Mouse (Mus musculus): ENCODE measurements around the gene Klk8. TPM values are rescaled to one million over a fixed set of nuclear protein-coding genes. Genes with fewer than 3 reads are reported as not detected.

Gene Klk8
- polyA plus RNA-seq, 1 experiment from 2014 or later: 5.0 TPM

- no peak; the same call in 1 of the 2 replicates for ATAC-seq (ENCODE audit: low FRiP score, low read depth)
- Histone ChIP-seq H3K27me3 (replicated peaks) (peaks cover 31% of the 10 kb centered on the region), H3K4me1 (peaks cover 3% of the 10 kb centered on the region), H3K4me2 (replicated peaks) (peak overlapping the region; percentile 77), H3K36me3 (no peaks in the 10 kb centered on the region), H3K4me3 (no peak overlapping the region), H3K9me3 (no peaks in the 10 kb centered on the region), H3K9ac (no peak overlapping the region), H3K27ac (no peak overlapping the region)
- WGBS: 39% methylated on average over 13 of the region's 13 CpGs
Measured at GRCm38 (mm10) chr7:43797844-43798462, 576 bp downstream of the Klk8 start.

GRCm38 (mm10) chr7:43799876-43800275 is 2.5 kb downstream of the Klk8 start:
- ATAC-seq (ENCODE audit: low FRiP score, low read depth): no peak
- WGBS: 82% methylated on average over 7 of the region's 7 CpGs

GRCm38 (mm10) chr7:43810994-43811393 is 13.6 kb downstream of the Klk8 start, which contains the start of gene Klk7:
Klk7 (plus strand) TSS chr7:43811294.
- Histone ChIP-seq H3K4me3 (no peak within 1 kb of the TSS), H3K4me1 (no peaks in the 10 kb centered on the region), H3K27me3 (replicated peaks) (no peaks in the 10 kb centered on the region), H3K9me3 (no peaks in the 10 kb centered on the region), H3K27ac (no peak within 1 kb of the TSS), H3K36me3 (no peaks in the 10 kb centered on the region), H3K4me2 (replicated peaks) (no peak within 1 kb of the TSS), H3K9ac (no peak within 1 kb of the TSS)
- 61% methylated on average over 5 of the region's 5 CpGs for WGBS
- no peak for ATAC-seq (ENCODE audit: low FRiP score, low read depth)

More at GRCm38 (mm10) chr7:43799876-43800275, 2.5 kb downstream of the Klk8 start:
- H3K4me1 ChIP-seq: peaks cover 3% of the 10 kb centered on the region
- no peaks in the 10 kb centered on the region for H3K36me3 ChIP-seq
- no peak overlapping the region for H3K4me2 ChIP-seq (replicated peaks)
- no peak overlapping the region for H3K9ac ChIP-seq
- H3K27ac ChIP-seq: no peak overlapping the region
- peaks cover 31% of the 10 kb centered on the region for H3K27me3 ChIP-seq (replicated peaks)
- H3K9me3 ChIP-seq: no peaks in the 10 kb centered on the region
- H3K4me3 ChIP-seq: no peak overlapping the region

- Histone ChIP-seq H3K4me2 (replicated peaks) (no peak overlapping the region), H3K36me3 (no peaks in the 10 kb centered on the region), H3K9ac (no peak overlapping the region), H3K9me3 (no peaks in the 10 kb centered on the region), H3K27ac (no peak overlapping the region), H3K4me1 (no peaks in the 10 kb centered on the region), H3K27me3 (replicated peaks) (no peaks in the 10 kb centered on the region), H3K4me3 (no peak overlapping the region)
- no peak for ATAC-seq (ENCODE audit: low FRiP score, low read depth)
- whole genome bisulfite sequencing: 83% methylated on average over 7 of the region's 7 CpGs
Measured at GRCm38 (mm10) chr7:43815211-43815610, 17.8 kb downstream of the Klk8 start.

GRCm38 (mm10) chr7:43816746-43817145 is 19.4 kb downstream of the Klk8 start:
- no peak overlapping the region for H3K9ac ChIP-seq
- H3K9me3 ChIP-seq: no peaks in the 10 kb centered on the region
- no peak overlapping the region for H3K27ac ChIP-seq
- no peaks in the 10 kb centered on the region for H3K36me3 ChIP-seq
- no peak overlapping the region for H3K4me2 ChIP-seq (replicated peaks)
- H3K27me3 ChIP-seq (replicated peaks): no peaks in the 10 kb centered on the region
- ATAC-seq (ENCODE audit: low FRiP score, low read depth): no peak
- H3K4me3 ChIP-seq: no peak overlapping the region
- H3K4me1 ChIP-seq: no peaks in the 10 kb centered on the region

- Histone ChIP-seq H3K27me3 (replicated peaks) (no peaks in the 10 kb centered on the region), H3K9ac (no peak overlapping the region), H3K27ac (no peak overlapping the region), H3K9me3 (no peaks in the 10 kb centered on the region), H3K4me2 (replicated peaks) (no peak overlapping the region), H3K4me1 (no peaks in the 10 kb centered on the region), H3K4me3 (no peak overlapping the region), H3K36me3 (no peaks in the 10 kb centered on the region)
- WGBS: 87% methylated on average over 7 of the region's 7 CpGs
- no peak for ATAC-seq (ENCODE audit: low FRiP score, low read depth)
Measured at GRCm38 (mm10) chr7:43821581-43821980, 24.2 kb downstream of the Klk8 start.

GRCm38 (mm10) chr7:43824199-43824598 is 26.8 kb downstream of the Klk8 start, which contains the start of gene Klk6:
Klk6 (plus strand) TSS chr7:43824499.
- Histone ChIP-seq H3K27ac (no peak within 1 kb of the TSS), H3K4me1 (no peaks in the 10 kb centered on the region), H3K9me3 (no peaks in the 10 kb centered on the region), H3K36me3 (no peaks in the 10 kb centered on the region), H3K9ac (no peak within 1 kb of the TSS), H3K27me3 (replicated peaks) (no peaks in the 10 kb centered on the region), H3K4me2 (replicated peaks) (no peak within 1 kb of the TSS), H3K4me3 (no peak within 1 kb of the TSS)
- no peak for ATAC-seq (ENCODE audit: low FRiP score, low read depth)
- 74% methylated on average over 10 of the region's 10 CpGs for WGBS

- no peak overlapping the region for H3K4me2 ChIP-seq (replicated peaks)
- 81% methylated on average over 5 of the region's 5 CpGs for WGBS
- no peak overlapping the region for H3K4me3 ChIP-seq
- no peaks in the 10 kb centered on the region for H3K9me3 ChIP-seq
- no peak overlapping the region for H3K27ac ChIP-seq
- H3K9ac ChIP-seq: no peak overlapping the region
- H3K4me1 ChIP-seq: no peaks in the 10 kb centered on the region
- no peaks in the 10 kb centered on the region for H3K36me3 ChIP-seq
- no peaks in the 10 kb centered on the region for H3K27me3 ChIP-seq (replicated peaks)
- ATAC-seq (ENCODE audit: low FRiP score, low read depth): no peak
Measured at GRCm38 (mm10) chr7:43826056-43826455, 28.7 kb downstream of the Klk8 start.

- no peak overlapping the region for H3K27ac ChIP-seq
- H3K27me3 ChIP-seq (replicated peaks): no peaks in the 10 kb centered on the region
- ATAC-seq (ENCODE audit: low FRiP score, low read depth): no peak
- no peak overlapping the region for H3K4me3 ChIP-seq
- H3K9me3 ChIP-seq: no peaks in the 10 kb centered on the region
- no peak overlapping the region for H3K4me2 ChIP-seq (replicated peaks)
- no peaks in the 10 kb centered on the region for H3K4me1 ChIP-seq
- no peaks in the 10 kb centered on the region for H3K36me3 ChIP-seq
- no peak overlapping the region for H3K9ac ChIP-seq
- 79% methylated on average over 4 of the region's 4 CpGs for WGBS
Measured at GRCm38 (mm10) chr7:43827706-43828105, 30.3 kb downstream of the Klk8 start.

GRCm38 (mm10) chr7:43829006-43829405 is 31.6 kb downstream of the Klk8 start:
- no peak overlapping the region for H3K9ac ChIP-seq
- WGBS: 87% methylated on average over 8 of the region's 8 CpGs
- no peaks in the 10 kb centered on the region for H3K36me3 ChIP-seq
- H3K9me3 ChIP-seq: no peaks in the 10 kb centered on the region
- H3K27ac ChIP-seq: no peak overlapping the region
- H3K27me3 ChIP-seq (replicated peaks): no peaks in the 10 kb centered on the region
- ATAC-seq (ENCODE audit: low FRiP score, low read depth): no peak
- H3K4me1 ChIP-seq: no peaks in the 10 kb centered on the region
- H3K4me2 ChIP-seq (replicated peaks): no peak overlapping the region
- no peak overlapping the region for H3K4me3 ChIP-seq

- H3K36me3 ChIP-seq: no peaks in the 10 kb centered on the region
- no peaks in the 10 kb centered on the region for H3K4me1 ChIP-seq
- H3K9ac ChIP-seq: no peak within 1 kb of the TSS
- no peak within 1 kb of the TSS for H3K27ac ChIP-seq
- 59% methylated on average over 3 of the region's 3 CpGs for WGBS
- no peak for ATAC-seq (ENCODE audit: low FRiP score, low read depth)
- H3K4me2 ChIP-seq (replicated peaks): no peak within 1 kb of the TSS
- H3K4me3 ChIP-seq: no peak within 1 kb of the TSS
- H3K9me3 ChIP-seq: no peaks in the 10 kb centered on the region
- H3K27me3 ChIP-seq (replicated peaks): no peaks in the 10 kb centered on the region
Measured at GRCm38 (mm10) chr7:43841701-43842100, 44.3 kb downstream of the Klk8 start, which contains the start of gene Klk5. Klk5 (plus strand) TSS chr7:43841971.

- Histone ChIP-seq H3K9ac (no peak overlapping the region), H3K9me3 (no peaks in the 10 kb centered on the region), H3K4me1 (no peaks in the 10 kb centered on the region), H3K4me3 (no peak overlapping the region), H3K27me3 (replicated peaks) (no peaks in the 10 kb centered on the region), H3K4me2 (replicated peaks) (no peak overlapping the region), H3K27ac (no peak overlapping the region), H3K36me3 (no peaks in the 10 kb centered on the region)
- 90% methylated on average over 4 of the region's 4 CpGs for WGBS
- ATAC-seq (ENCODE audit: low FRiP score, low read depth): no peak
Measured at GRCm38 (mm10) chr7:43843801-43844200, 46.4 kb downstream of the Klk8 start.

GRCm38 (mm10) chr7:43851616-43852015 is 54.2 kb downstream of the Klk8 start:
- Histone ChIP-seq H3K27me3 (replicated peaks) (no peaks in the 10 kb centered on the region), H3K4me2 (replicated peaks) (no peak overlapping the region)
- WGBS: 91% methylated on average over 6 of the region's 6 CpGs

More at GRCm38 (mm10) chr7:43851616-43852015, 54.2 kb downstream of the Klk8 start:
- Histone ChIP-seq H3K4me1 (no peaks in the 10 kb centered on the region), H3K4me3 (no peak overlapping the region), H3K27ac (no peak overlapping the region), H3K9ac (no peak overlapping the region), H3K36me3 (no peaks in the 10 kb centered on the region), H3K9me3 (no peaks in the 10 kb centered on the region)
- no peak for ATAC-seq (ENCODE audit: low FRiP score, low read depth)

All from neural tube, embryonic 12.5 days (tissue).